Mouse (Mus musculus) intestine, postnatal 0 days (tissue): ENCODE data around the gene Pan3. TPM values are rescaled to one million over a fixed set of nuclear protein-coding genes. Genes with fewer than 3 reads are reported as not detected.

Source experiments
- ATAC-seq: fragments of 200-750 bp; cut with Nextera tagmentation; 2 replicates; pipeline ENCODE4 v1.8.0; 2017; ENCODE audit warnings: mild to moderate bottlenecking, moderate TSS enrichment, moderate library complexity
- H3K27ac ChIP-seq: fragments of 300-500 bp; sonication (generic); 2 replicates; pipeline ENCODE4 v1.5.1; 2014; ENCODE audit warnings: mild to moderate bottlenecking, low read depth, low read length, moderate library complexity
- H3K27me3 ChIP-seq: fragments of 300-500 bp; sonication (generic); replicated peaks from 2 replicates; pipeline ENCODE4 v1.6.1; 2014; ENCODE audit warnings: low read length, mixed read lengths; ENCODE audit not compliant: control insufficient read depth, insufficient read depth
- H3K36me3 ChIP-seq: fragments of 300-500 bp; sonication (generic); 2 replicates; pipeline ENCODE4 v1.6.1; 2014; ENCODE audit warnings: mild to moderate bottlenecking, moderate library complexity; ENCODE audit not compliant: control insufficient read depth, insufficient read depth
- H3K4me1 ChIP-seq: fragments of 300-500 bp; sonication (generic); replicated peaks from 2 replicates; pipeline ENCODE4 v1.6.1; 2014; ENCODE audit warnings: antibody characterized with exemption, low read length, mixed read lengths; ENCODE audit not compliant: control insufficient read depth, insufficient read depth
- H3K4me2 ChIP-seq: fragments of 300-500 bp; sonication (generic); replicated peaks from 2 replicates; pipeline ENCODE4 v1.6.1; 2014; ENCODE audit warnings: low read depth, mild to moderate bottlenecking, moderate library complexity
- H3K4me3 ChIP-seq: fragments of 300-500 bp; sonication (generic); 2 replicates; pipeline ENCODE4 v1.5.1; 2014; ENCODE audit warnings: low read depth, low read length
- H3K9ac ChIP-seq: fragments of 300-500 bp; sonication (generic); 2 replicates; pipeline ENCODE4 v1.6.1; 2014; ENCODE audit warnings: mild to moderate bottlenecking, low read depth, low read length
- H3K9me3 ChIP-seq: fragments of 300-500 bp; sonication (generic); 2 replicates; pipeline ENCODE4 v1.6.1; 2016; ENCODE audit warnings: mixed run types; ENCODE audit not compliant: control insufficient read depth
- CTCF ChIP-seq: sonication (generic); IDR thresholded peaks from 2 replicates; pipeline ENCODE4 v1.5.1; 2016; ENCODE audit warnings: low read depth, mild to moderate bottlenecking, control low read depth, antibody characterized with exemption, moderate library complexity
- WGBS: fragments of 180-500 bp; shearing (Covaris S2); extraction: QIAGEN DNeasy Blood & Tissue Kit; methylation state at CpG from one replicate; pipeline ENCODE4 v1.1.7; 2014; 5-methylcytosine and 5-hydroxymethylcytosine counted together
- polyA plus RNA-seq: library from polyadenylated mRNA; unstranded; fragments of >200 nt; fragmentation: Nextera tagmentation; extraction: Ambion mirVana; gene quantifications from 2 replicates; pipeline ENCODE4 v1.2.1, GENCODE M21; 2015

The Pan3 gene
- polyA plus RNA-seq, 1 experiment from 2014 or later, result 40.3 TPM

GRCm38 (mm10) chr5:147489226-147489625 lies 59.3 kb downstream of the Pan3 start:
- WGBS, result 51% methylated on average over 6 of the region's 6 CpGs
- Histone ChIP-seq H3K36me3 (peaks cover 4% of the 10 kb centered on the region; the same call in 1 of the 2 replicates), H3K9me3 (no peaks in the 10 kb centered on the region), H3K27me3 (no peaks in the 10 kb centered on the region), H3K27ac (peak overlapping the region; percentile 35; the same call in 1 of the 2 replicates), H3K4me3 (no peak overlapping the region), H3K4me2 (0 out of 2 replicates have a peak overlapping the region, but pooled peaks have one; percentile 6), H3K4me1 (no peaks in the 10 kb centered on the region), H3K9ac (no peak overlapping the region)
- peak; percentile 90 for ATAC-seq
- no peak for TF ChIP-seq CTCF

- 87% methylated on average over 5 of the region's 5 CpGs for WGBS
- no peak for ATAC-seq
- no peak for TF ChIP-seq CTCF
Observed at GRCm38 (mm10) chr5:147490907-147491306, 60.9 kb downstream of the Pan3 start.

GRCm38 (mm10) chr5:147492511-147492910 lies 62.5 kb downstream of the Pan3 start:
- H3K27ac ChIP-seq, result no peak overlapping the region
- no peaks in the 10 kb centered on the region for H3K4me1 ChIP-seq
- H3K4me2 ChIP-seq, result no peak overlapping the region
- H3K27me3 ChIP-seq, result no peaks in the 10 kb centered on the region
- no peak overlapping the region for H3K4me3 ChIP-seq
- peaks cover 4% of the 10 kb centered on the region; the same call in 1 of the 2 replicates for H3K36me3 ChIP-seq
- WGBS, result 76% methylated on average over 3 of the region's 3 CpGs
- no peak for ATAC-seq
- H3K9me3 ChIP-seq, result no peaks in the 10 kb centered on the region
- H3K9ac ChIP-seq, result no peak overlapping the region
- no peak for TF ChIP-seq CTCF

More at GRCm38 (mm10) chr5:147490907-147491306, 60.9 kb downstream of the Pan3 start:
- H3K4me3 ChIP-seq, result no peak overlapping the region
- peaks cover 4% of the 10 kb centered on the region; the same call in 1 of the 2 replicates for H3K36me3 ChIP-seq
- no peaks in the 10 kb centered on the region for H3K4me1 ChIP-seq
- no peak overlapping the region for H3K9ac ChIP-seq
- H3K9me3 ChIP-seq, result no peaks in the 10 kb centered on the region
- no peak overlapping the region for H3K27ac ChIP-seq
- no peak overlapping the region for H3K4me2 ChIP-seq
- H3K27me3 ChIP-seq, result no peaks in the 10 kb centered on the region

GRCm38 (mm10) chr5:147493205-147493604 lies 63.2 kb downstream of the Pan3 start:
- ATAC-seq, result no peak
- H3K9me3 ChIP-seq, result no peaks in the 10 kb centered on the region
- no peak overlapping the region for H3K4me2 ChIP-seq
- no peak overlapping the region for H3K4me3 ChIP-seq
- no peak overlapping the region for H3K9ac ChIP-seq
- no peak for TF ChIP-seq CTCF
- 60% methylated on average over 1 of the region's 1 CpGs for WGBS
- no peaks in the 10 kb centered on the region for H3K4me1 ChIP-seq
- no peaks in the 10 kb centered on the region for H3K27me3 ChIP-seq
- H3K27ac ChIP-seq, result no peak overlapping the region
- H3K36me3 ChIP-seq, result peaks cover 3% of the 10 kb centered on the region; the same call in 1 of the 2 replicates

- no peaks in the 10 kb centered on the region for H3K4me1 ChIP-seq
- no peak for ATAC-seq
- no peaks in the 10 kb centered on the region for H3K9me3 ChIP-seq
- no peaks in the 10 kb centered on the region for H3K36me3 ChIP-seq
- TF ChIP-seq CTCF, result no peak
- H3K9ac ChIP-seq, result no peak overlapping the region
- no peaks in the 10 kb centered on the region for H3K27me3 ChIP-seq
- H3K4me3 ChIP-seq, result no peak overlapping the region
- WGBS, result 76% methylated on average over 8 of the region's 8 CpGs
- H3K4me2 ChIP-seq, result no peak overlapping the region
- H3K27ac ChIP-seq, result no peak overlapping the region
Observed at GRCm38 (mm10) chr5:147493685-147494084, 63.7 kb downstream of the Pan3 start.

GRCm38 (mm10) chr5:147494388-147494787 lies 64.4 kb downstream of the Pan3 start:
- H3K27me3 ChIP-seq, result no peaks in the 10 kb centered on the region
- H3K9ac ChIP-seq, result no peak overlapping the region
- WGBS, result 89% methylated on average over 4 of the region's 4 CpGs
- H3K4me3 ChIP-seq, result no peak overlapping the region
- H3K36me3 ChIP-seq, result no peaks in the 10 kb centered on the region
- no peaks in the 10 kb centered on the region for H3K4me1 ChIP-seq
- ATAC-seq, result no peak
- no peaks in the 10 kb centered on the region for H3K9me3 ChIP-seq
- no peak overlapping the region for H3K27ac ChIP-seq
- no peak for TF ChIP-seq CTCF
- no peak overlapping the region for H3K4me2 ChIP-seq
